Mouse (Mus musculus): ENCODE measurements around the gene Sorbs2. TPM values are rescaled to one million over a fixed set of nuclear protein-coding genes. Genes with fewer than 3 reads are reported as not detected.

Gene Sorbs2
- polyA plus RNA-seq, 1 experiment = 4.7 TPM

- H3K4me3 ChIP-seq (ENCODE audit: insufficient read depth, low read depth, low read length) = peak overlapping the region; percentile 52
- H3K27ac ChIP-seq (replicated peaks; ENCODE audit: low read depth, low read length) = no peak overlapping the region
- H3K4me1 ChIP-seq (ENCODE audit: control insufficient read depth, insufficient read depth, insufficient read length, low read length) = no peaks in the 10 kb centered on the region
Measured at GRCm38 (mm10) chr8:45627246-45628241, 120.0 kb downstream of the Sorbs2 start.

GRCm38 (mm10) chr8:45628421-45629065 lies 121.0 kb downstream of the Sorbs2 start:
- no peak overlapping the region for H3K4me3 ChIP-seq (ENCODE audit: insufficient read depth, low read depth, low read length)
- H3K4me1 ChIP-seq (ENCODE audit: control insufficient read depth, insufficient read depth, insufficient read length, low read length) = no peaks in the 10 kb centered on the region
- no peak overlapping the region for H3K27ac ChIP-seq (replicated peaks; ENCODE audit: low read depth, low read length)

GRCm38 (mm10) chr8:45629066-45629430 lies 121.5 kb downstream of the Sorbs2 start:
- no peaks in the 10 kb centered on the region for H3K4me1 ChIP-seq (ENCODE audit: control insufficient read depth, insufficient read depth, insufficient read length, low read length)
- no peak overlapping the region for H3K27ac ChIP-seq (replicated peaks; ENCODE audit: low read depth, low read length)
- H3K4me3 ChIP-seq (ENCODE audit: insufficient read depth, low read depth, low read length) = no peak overlapping the region

- Histone ChIP-seq H3K4me3 (ENCODE audit: insufficient read depth, low read depth, low read length) (no peak overlapping the region), H3K4me1 (ENCODE audit: control insufficient read depth, insufficient read depth, insufficient read length, low read length) (no peaks in the 10 kb centered on the region), H3K27ac (replicated peaks; ENCODE audit: low read depth, low read length) (no peak overlapping the region)
Measured at GRCm38 (mm10) chr8:45631023-45631422, 123.4 kb downstream of the Sorbs2 start.

GRCm38 (mm10) chr8:45635155-45635554 lies 127.6 kb downstream of the Sorbs2 start:
- no peak overlapping the region for H3K27ac ChIP-seq (replicated peaks; ENCODE audit: low read depth, low read length)
- H3K4me3 ChIP-seq (ENCODE audit: insufficient read depth, low read depth, low read length) = no peak overlapping the region
- H3K4me1 ChIP-seq (ENCODE audit: control insufficient read depth, insufficient read depth, insufficient read length, low read length) = no peaks in the 10 kb centered on the region

GRCm38 (mm10) chr8:45637745-45638144 lies 130.2 kb downstream of the Sorbs2 start:
- H3K27ac ChIP-seq (replicated peaks; ENCODE audit: low read depth, low read length) = no peak overlapping the region
- H3K4me1 ChIP-seq (ENCODE audit: control insufficient read depth, insufficient read depth, insufficient read length, low read length) = no peaks in the 10 kb centered on the region

GRCm38 (mm10) chr8:45639444-45639843 lies 131.9 kb downstream of the Sorbs2 start:
- H3K27ac ChIP-seq (replicated peaks; ENCODE audit: low read depth, low read length) = no peak overlapping the region

More at GRCm38 (mm10) chr8:45637745-45638144, 130.2 kb downstream of the Sorbs2 start:
- H3K4me3 ChIP-seq (ENCODE audit: insufficient read depth, low read depth, low read length) = no peak overlapping the region

GRCm38 (mm10) chr8:45644651-45645050 lies 137.1 kb downstream of the Sorbs2 start:
- no peak overlapping the region for H3K4me3 ChIP-seq (ENCODE audit: insufficient read depth, low read depth, low read length)
- no peaks in the 10 kb centered on the region for H3K4me1 ChIP-seq (ENCODE audit: control insufficient read depth, insufficient read depth, insufficient read length, low read length)
- no peak overlapping the region for H3K27ac ChIP-seq (replicated peaks; ENCODE audit: low read depth, low read length)

More at GRCm38 (mm10) chr8:45639444-45639843, 131.9 kb downstream of the Sorbs2 start:
- Histone ChIP-seq H3K4me1 (ENCODE audit: control insufficient read depth, insufficient read depth, insufficient read length, low read length) (no peaks in the 10 kb centered on the region), H3K4me3 (ENCODE audit: insufficient read depth, low read depth, low read length) (no peak overlapping the region)

GRCm38 (mm10) chr8:45649063-45649462 lies 141.5 kb downstream of the Sorbs2 start:
- no peak overlapping the region for H3K4me3 ChIP-seq (ENCODE audit: insufficient read depth, low read depth, low read length)
- no peaks in the 10 kb centered on the region for H3K4me1 ChIP-seq (ENCODE audit: control insufficient read depth, insufficient read depth, insufficient read length, low read length)
- no peak overlapping the region for H3K27ac ChIP-seq (replicated peaks; ENCODE audit: low read depth, low read length)

- no peak overlapping the region for H3K27ac ChIP-seq (replicated peaks; ENCODE audit: low read depth, low read length)
- no peak overlapping the region for H3K4me3 ChIP-seq (ENCODE audit: insufficient read depth, low read depth, low read length)
Measured at GRCm38 (mm10) chr8:45649966-45650365, 142.4 kb downstream of the Sorbs2 start.

GRCm38 (mm10) chr8:45658021-45658420 lies 150.4 kb downstream of the Sorbs2 start:
- Histone ChIP-seq H3K4me1 (ENCODE audit: control insufficient read depth, insufficient read depth, insufficient read length, low read length) (no peaks in the 10 kb centered on the region), H3K4me3 (ENCODE audit: insufficient read depth, low read depth, low read length) (no peak overlapping the region), H3K27ac (replicated peaks; ENCODE audit: low read depth, low read length) (0 out of 2 replicates have a peak overlapping the region, but pooled peaks have one; percentile 0)

More at GRCm38 (mm10) chr8:45649966-45650365, 142.4 kb downstream of the Sorbs2 start:
- no peaks in the 10 kb centered on the region for H3K4me1 ChIP-seq (ENCODE audit: control insufficient read depth, insufficient read depth, insufficient read length, low read length)

GRCm38 (mm10) chr8:45658458-45659325 lies 151.1 kb downstream of the Sorbs2 start:
- Histone ChIP-seq H3K4me1 (ENCODE audit: control insufficient read depth, insufficient read depth, insufficient read length, low read length) (no peaks in the 10 kb centered on the region), H3K4me3 (ENCODE audit: insufficient read depth, low read depth, low read length) (peak overlapping the region; percentile 44), H3K27ac (replicated peaks; ENCODE audit: low read depth, low read length) (peak overlapping the region; percentile 45; the same call in 1 of the 2 replicates)

GRCm38 (mm10) chr8:45659473-45659872 lies 151.9 kb downstream of the Sorbs2 start:
- H3K27ac ChIP-seq (replicated peaks; ENCODE audit: low read depth, low read length) = no peak overlapping the region
- H3K4me1 ChIP-seq (ENCODE audit: control insufficient read depth, insufficient read depth, insufficient read length, low read length) = no peaks in the 10 kb centered on the region
- peak overlapping the region; percentile 44; the same call in 1 of the 2 replicates for H3K4me3 ChIP-seq (ENCODE audit: insufficient read depth, low read depth, low read length)

- Histone ChIP-seq H3K27ac (replicated peaks; ENCODE audit: low read depth, low read length) (no peak overlapping the region), H3K4me1 (ENCODE audit: control insufficient read depth, insufficient read depth, insufficient read length, low read length) (no peaks in the 10 kb centered on the region), H3K4me3 (ENCODE audit: insufficient read depth, low read depth, low read length) (0 out of 2 replicates have a peak overlapping the region, but pooled peaks have one; percentile 12)
Measured at GRCm38 (mm10) chr8:45660570-45660969, 153.0 kb downstream of the Sorbs2 start.

Measured in brown adipose tissue, adult 24 weeks (tissue).